Mouse (Mus musculus): Measurements from ENCODE around the gene Sh3glb1. TPM values are rescaled to one million over a fixed set of nuclear protein-coding genes. Genes with fewer than 3 reads are reported as not detected.
A peak's percentile ranks its signal among the peaks of the same experiment; 100 is the strongest.
"Not testable (repeated sequence)": the region's sequence is repeated elsewhere in the genome, so short reads cannot be mapped to it uniquely, and the experiment has no call there.

Gene Sh3glb1
- 189 and 211 TPM in 2 replicates for total RNA-seq (2017)

DNA sequence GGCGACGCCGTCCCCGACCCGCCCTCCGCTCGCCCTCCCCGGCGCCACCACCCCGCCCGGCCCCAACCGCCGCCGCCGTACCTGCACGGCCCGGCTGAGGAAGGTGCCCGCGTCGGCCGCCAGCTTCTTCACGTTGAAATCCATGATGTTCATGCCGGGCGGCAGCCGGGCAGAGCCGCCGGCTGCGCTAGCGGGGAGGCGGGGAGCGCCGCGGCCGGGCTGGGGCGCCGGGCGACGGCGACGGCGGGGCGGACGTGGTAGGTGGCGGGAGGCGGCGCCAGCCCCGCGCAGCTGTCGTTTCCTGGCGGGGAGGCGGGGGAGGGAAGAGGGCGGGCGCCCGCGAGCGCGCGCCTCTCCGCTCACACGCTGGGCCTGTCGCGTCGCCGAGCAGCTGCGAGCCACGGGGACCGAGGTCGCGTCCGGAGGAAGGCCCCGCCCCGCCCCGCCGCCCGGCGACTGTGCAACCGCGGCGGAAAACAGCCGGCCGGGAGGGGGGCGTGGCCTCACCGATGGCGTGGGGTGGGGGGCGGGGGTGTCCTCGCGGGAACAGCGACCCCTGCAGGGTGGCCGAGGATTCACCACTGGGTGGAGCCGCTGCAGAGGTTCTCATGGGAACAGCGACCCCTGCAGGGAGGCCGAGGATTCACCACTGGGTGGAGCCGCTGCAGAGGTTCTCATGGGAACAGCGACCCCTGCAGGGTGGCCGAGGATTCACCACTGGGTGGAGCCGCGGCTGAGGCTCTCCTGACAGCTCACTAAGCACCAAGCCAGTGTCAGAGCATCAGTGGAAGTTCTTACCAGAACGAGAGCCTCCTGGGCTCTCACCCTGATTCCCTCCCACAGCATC is at the start of gene Sh3glb1:
Gene Sh3glb1, minus strand, starts transcription at position 435 of the 847 bp plus-strand sequence.
- peak; percentile 86 for ATAC-seq (ENCODE audit: extremely low read depth, insufficient number of reproducible peaks, low FRiP score, poor library complexity, severe bottlenecking)

DNA sequence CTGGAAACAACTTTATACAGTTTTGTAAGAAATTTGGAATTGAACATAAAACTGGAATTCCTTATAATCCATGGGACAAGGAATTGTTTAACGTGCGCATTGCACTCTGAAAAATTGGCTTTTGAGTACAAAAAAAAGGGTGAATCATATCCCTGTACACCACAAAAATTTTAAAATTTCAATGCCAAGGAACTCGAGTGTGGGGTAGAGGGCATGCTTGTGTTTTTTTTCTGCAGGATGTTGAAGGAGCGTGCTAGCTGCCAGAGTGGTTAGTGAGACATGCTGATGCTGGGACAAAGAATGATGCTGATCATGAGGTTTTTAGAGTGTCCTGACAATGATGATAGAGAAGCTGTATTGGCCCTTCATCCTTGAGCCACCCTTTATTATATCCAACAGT is 45.0 kb upstream of the Sh3glb1 start:
- ATAC-seq (ENCODE audit: extremely low read depth, insufficient number of reproducible peaks, low FRiP score, poor library complexity, severe bottlenecking): no peak

- no peak for ATAC-seq (ENCODE audit: extremely low read depth, insufficient number of reproducible peaks, low FRiP score, poor library complexity, severe bottlenecking)
Observed at GRCm38 (mm10) chr3:144761454-144761853, 41.3 kb upstream of the Sh3glb1 start.

GRCm38 (mm10) chr3:144760592-144761309 is 40.6 kb upstream of the Sh3glb1 start, which contains the start of gene Clca3a1:
Gene Clca3a1 (minus strand): TSS chr3:144760977.
- no peak for ATAC-seq (ENCODE audit: extremely low read depth, insufficient number of reproducible peaks, low FRiP score, poor library complexity, severe bottlenecking)

DNA sequence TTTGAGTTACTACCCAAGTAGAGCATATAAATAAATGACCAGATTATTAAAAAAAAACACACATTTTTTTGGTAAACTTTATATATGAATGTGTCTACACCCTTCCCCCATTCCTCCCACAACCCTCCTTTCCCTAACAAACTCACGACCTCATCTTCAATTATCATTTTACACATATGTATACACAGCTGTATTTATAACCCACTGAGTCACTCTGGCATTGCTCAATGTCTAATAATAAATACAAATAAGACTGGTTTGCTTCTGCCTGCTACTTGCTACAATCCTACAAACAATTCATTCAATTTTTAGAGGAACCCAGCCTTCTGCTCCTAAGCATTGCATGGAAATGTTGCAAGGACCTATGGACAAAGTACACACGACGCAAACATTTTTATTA is 39.6 kb upstream of the Sh3glb1 start:
- ATAC-seq (ENCODE audit: extremely low read depth, insufficient number of reproducible peaks, low FRiP score, poor library complexity, severe bottlenecking): no peak

DNA sequence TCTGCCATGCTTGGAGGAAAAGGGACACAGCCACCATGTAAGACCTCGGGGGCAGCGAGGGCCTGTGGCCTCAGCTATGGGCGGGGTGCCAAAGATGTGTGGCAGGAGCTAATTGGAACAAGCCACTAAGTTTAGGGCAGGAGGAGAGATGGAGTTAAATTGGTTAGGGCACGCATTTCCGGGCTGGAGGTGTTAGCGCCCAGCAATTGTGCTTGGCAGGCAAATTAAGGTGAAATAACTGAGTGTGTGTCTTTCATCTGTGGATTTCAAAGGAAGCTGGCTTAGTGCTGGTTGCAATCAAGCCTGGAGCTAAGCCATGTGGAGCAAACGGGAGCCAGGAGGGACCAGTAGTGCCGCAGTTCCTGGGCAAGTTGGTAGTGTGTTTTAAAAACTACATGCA is 36.0 kb upstream of the Sh3glb1 start:
- not testable (repeated sequence) for ATAC-seq (ENCODE audit: extremely low read depth, insufficient number of reproducible peaks, low FRiP score, poor library complexity, severe bottlenecking)

GRCm38 (mm10) chr3:144753120-144753519 is 33.0 kb upstream of the Sh3glb1 start:
- 0 out of 2 replicates have a peak, but pooled peaks have one; percentile 26 for ATAC-seq (ENCODE audit: extremely low read depth, insufficient number of reproducible peaks, low FRiP score, poor library complexity, severe bottlenecking)

DNA sequence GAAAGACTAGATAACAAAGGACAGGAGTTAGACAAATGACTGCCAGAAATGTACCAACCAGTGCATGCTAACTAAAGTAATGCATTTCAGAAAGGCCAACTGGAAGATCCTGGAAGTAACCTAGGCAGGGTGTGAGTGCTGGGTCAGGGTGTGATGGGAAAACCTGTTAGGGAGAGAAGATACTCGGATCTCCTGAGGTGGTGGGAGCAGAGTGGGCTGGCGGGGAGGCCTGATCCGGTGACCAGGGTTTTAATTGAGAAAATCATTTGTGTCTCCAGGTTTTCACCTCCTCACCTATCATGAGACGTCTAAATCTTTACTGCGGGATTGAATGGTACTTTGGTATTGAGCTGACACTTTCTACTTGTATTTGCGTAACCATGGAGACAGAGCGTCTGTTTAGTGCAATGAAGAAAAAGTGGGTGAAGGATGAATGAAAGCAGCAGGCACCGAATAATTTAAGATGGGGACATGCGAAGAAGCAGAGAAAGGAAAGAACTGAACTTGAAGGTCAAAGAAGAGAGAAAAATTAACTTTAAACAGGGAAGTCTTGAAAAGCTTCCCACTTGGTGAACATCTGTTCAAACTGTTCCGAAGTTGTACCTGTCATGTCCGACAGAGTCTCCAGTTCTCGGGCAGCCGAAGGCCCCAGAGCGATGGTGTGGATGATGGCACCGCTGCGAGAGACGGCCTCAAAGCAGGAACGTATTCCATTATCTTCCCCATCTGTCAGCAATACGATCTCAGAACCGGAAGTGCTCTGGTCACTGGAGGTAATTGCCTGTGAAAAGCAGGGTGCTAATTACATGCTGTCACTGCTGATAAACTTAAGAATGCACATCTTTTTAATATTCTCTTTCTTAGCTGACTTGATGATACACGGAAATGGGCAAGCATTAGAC is 29.2 kb upstream of the Sh3glb1 start:
- ATAC-seq (ENCODE audit: extremely low read depth, insufficient number of reproducible peaks, low FRiP score, poor library complexity, severe bottlenecking): not testable (repeated sequence)

GRCm38 (mm10) chr3:144747706-144748105 is 27.6 kb upstream of the Sh3glb1 start:
- not testable (repeated sequence) for ATAC-seq (ENCODE audit: extremely low read depth, insufficient number of reproducible peaks, low FRiP score, poor library complexity, severe bottlenecking)

DNA sequence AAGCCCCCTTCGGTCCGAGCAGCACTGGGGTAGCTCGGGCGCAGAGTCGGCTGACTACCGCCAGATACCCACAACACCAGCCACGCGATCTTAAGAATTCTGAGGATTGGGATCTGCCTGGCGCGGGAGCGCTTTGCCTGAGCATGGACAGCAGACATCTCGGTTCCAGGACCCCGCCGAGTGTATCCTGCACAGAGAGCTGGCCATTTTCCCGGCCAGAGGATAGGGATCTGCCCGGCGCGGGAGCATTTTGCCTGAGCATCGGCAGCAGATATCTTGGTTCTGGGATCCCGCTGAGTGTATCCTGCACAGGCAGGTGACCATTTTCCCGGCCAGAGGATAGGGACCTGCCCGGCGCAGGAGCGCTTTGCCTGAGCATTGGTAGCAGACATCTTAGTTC is 18.3 kb upstream of the Sh3glb1 start:
- not testable (repeated sequence) for ATAC-seq (ENCODE audit: extremely low read depth, insufficient number of reproducible peaks, low FRiP score, poor library complexity, severe bottlenecking)

DNA sequence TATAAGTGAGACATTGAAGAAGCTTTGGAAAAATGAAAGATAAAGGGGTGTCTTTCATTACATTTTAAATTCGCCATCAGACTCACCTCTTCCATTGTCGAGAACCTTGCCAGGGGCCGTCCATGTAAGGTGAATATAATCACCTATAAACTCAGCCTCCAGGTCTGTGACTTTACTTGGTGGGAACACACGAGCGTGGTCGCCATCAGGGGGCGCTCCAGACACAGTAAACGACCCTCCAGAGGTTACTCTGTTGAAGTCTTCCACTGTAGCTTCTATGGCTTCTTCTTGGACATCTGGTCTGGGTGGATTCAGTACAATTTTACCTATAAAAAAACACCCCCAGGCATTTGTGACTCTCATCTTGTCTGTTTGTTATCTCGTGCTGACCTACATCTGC is 16.7 kb upstream of the Sh3glb1 start:
- no peak for ATAC-seq (ENCODE audit: extremely low read depth, insufficient number of reproducible peaks, low FRiP score, poor library complexity, severe bottlenecking)

DNA sequence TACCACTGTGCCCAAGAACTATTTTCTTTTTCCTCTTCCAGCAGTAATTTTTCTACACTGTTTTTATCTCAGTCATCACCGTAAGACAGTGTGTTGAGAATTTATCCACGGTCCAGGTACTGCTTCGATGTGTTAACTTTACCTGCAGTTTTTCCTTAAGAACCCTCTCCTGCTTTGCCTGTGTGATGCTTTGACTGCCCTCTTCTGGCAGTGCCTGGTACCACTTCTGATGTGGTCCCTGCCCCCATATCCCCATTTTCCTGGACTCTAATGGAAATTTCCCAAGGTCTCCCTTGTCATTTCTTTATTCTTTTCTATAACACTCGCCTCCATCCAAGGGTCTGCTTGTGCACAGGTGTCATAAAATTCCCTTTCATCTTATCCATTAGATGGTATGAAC is 3.3 kb upstream of the Sh3glb1 start:
- ATAC-seq (ENCODE audit: extremely low read depth, insufficient number of reproducible peaks, low FRiP score, poor library complexity, severe bottlenecking): no peak

DNA sequence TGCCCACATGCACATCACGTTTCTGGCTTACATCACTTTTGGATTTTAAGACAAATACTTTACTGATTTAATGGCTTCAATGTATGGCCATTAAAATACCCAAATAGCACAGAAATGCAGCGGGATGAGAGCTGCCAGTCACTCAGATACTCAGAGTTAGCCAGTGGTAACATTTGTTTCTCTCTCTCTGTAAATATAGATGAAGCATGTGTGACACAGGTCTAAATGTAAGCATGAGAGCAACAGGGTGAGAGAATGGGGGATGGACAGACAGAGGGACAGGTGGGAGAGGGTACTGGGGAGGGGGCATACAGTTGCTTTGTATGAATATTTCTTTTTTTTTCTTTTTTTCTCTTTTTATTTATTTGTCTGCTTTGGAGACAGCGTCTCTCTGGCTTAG is 2.4 kb upstream of the Sh3glb1 start:
- not testable (repeated sequence) for ATAC-seq (ENCODE audit: extremely low read depth, insufficient number of reproducible peaks, low FRiP score, poor library complexity, severe bottlenecking)

GRCm38 (mm10) chr3:144721860-144722256 is 1.7 kb upstream of the Sh3glb1 start:
- no peak for ATAC-seq (ENCODE audit: extremely low read depth, insufficient number of reproducible peaks, low FRiP score, poor library complexity, severe bottlenecking)

- no peak for ATAC-seq (ENCODE audit: extremely low read depth, insufficient number of reproducible peaks, low FRiP score, poor library complexity, severe bottlenecking)
Observed at GRCm38 (mm10) chr3:144721077-144721859, 1.1 kb upstream of the Sh3glb1 start.

DNA sequence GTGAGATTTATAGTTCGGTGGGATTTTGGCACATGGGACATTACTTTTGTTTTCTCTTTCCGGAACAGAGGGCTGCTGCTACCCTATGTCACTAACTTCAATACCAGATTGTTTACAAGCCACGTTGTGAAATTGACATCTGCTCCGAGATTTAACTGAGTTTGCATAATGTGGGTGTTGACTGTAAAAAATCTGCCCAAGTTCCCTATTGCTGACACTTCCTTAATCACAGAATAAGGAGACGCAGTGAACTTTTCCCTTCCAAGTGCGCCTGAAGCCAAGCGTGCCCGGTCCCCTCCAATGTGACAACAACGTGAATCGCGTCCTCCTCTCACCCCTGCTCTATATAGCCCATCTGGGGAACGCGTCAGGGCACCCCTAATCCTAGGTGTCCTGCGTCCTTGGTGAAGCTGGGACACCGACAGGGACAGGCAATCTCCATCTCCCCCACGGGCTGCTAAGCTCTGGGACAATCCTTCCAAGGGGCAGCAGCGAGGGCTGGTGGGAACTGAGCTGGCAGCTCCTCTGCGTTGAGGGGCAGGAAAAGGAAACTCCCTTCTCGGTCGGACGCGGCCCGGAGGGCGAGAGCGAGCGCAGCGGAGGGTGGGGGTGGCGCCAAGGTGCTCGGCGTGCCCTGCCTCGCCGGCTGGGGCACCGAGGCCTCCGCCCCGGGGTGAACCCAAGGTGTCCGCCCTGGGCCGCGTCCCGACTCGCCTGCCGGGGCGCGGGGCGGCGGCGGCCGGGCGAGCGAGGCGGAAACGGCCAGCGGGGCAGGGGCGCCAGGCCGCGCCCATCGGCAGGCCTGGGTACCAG is 841 bp downstream of the Sh3glb1 start:
- peak; percentile 42 for ATAC-seq (ENCODE audit: extremely low read depth, insufficient number of reproducible peaks, low FRiP score, poor library complexity, severe bottlenecking)

DNA sequence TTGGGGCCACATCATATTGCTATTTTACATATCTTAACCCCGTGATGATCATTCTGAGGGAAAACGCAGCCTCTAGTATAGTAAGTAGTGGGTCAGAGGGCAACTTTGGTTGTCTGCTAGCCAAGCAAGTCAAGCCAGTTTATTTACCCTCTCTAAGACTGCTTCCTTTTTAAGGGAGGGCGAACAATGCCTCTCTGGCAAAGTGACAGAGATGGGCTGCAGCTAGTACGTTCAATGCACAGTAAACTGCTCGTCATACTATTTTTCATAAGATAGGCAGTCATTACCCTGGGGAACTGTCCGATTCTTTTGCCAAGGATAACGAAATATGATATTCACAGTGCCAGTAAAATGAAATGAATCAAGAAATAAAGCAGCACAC is 1.4 kb downstream of the Sh3glb1 start:
- ATAC-seq (ENCODE audit: extremely low read depth, insufficient number of reproducible peaks, low FRiP score, poor library complexity, severe bottlenecking): no peak

DNA sequence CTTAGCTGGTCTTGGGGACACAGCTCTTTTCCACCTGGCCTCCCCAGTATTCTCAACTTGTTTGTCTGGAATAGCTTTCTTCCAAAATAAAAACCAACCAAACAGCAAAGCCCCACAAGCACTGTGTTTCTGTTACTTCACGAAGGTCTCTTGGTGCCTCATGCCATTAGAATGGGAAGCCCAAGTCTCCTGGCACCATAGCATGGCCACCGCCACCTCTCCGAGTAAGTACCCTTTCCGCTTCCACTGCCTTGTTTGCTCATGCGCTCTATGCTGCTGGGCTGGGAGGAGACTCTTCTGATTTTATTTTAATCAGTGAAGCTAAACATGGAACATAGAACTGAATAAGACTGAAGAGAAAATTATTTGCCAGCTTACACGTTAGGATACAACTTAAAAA is 2.3 kb downstream of the Sh3glb1 start:
- no peak for ATAC-seq (ENCODE audit: extremely low read depth, insufficient number of reproducible peaks, low FRiP score, poor library complexity, severe bottlenecking)

All from neutrophil, adult 5-6 weeks (primary cell).